Mouse (Mus musculus): ENCODE results near the gene Bsg.

- TF ChIP-seq CTCF (IDR thresholded peaks at IDR 0.05; ENCODE audit: low read depth, low read length) (no peak), POLR2A (IDR thresholded peaks at IDR 0.05; ENCODE audit: borderline replicate concordance, low read depth, low read length) (no peak)
Measured at GRCm38 (mm10) chr10:79697916-79698315, 6.4 kb upstream of the Bsg start.

Data from bone marrow macrophage, adult 2 months (primary cell).